Mouse (Mus musculus) neutrophil, adult 5-6 weeks (primary cell): Measurements from ENCODE around the gene Cd6. TPM values are rescaled to one million over a fixed set of nuclear protein-coding genes. Genes with fewer than 3 reads are reported as not detected.

Source experiments
- ATAC-seq: fragments of 151-379, 151-347 bp; 2 replicates; pipeline ENCODE4 v1.8.0; 2017; ENCODE audit warnings: mild to moderate bottlenecking, moderate TSS enrichment; ENCODE audit not compliant: insufficient number of reproducible peaks, poor library complexity, low FRiP score, severe bottlenecking; ENCODE audit errors: extremely low read depth
- total RNA-seq: library from RNA; stranded (forward); fragments of 200-1000 nt; gene quantifications from 2 replicates; pipeline ENCODE4 v1.2.3, GENCODE M21; 2017

Cd6 gene
- total RNA-seq, 1 experiment from 2014 or later, result 11.2 TPM

DNA sequence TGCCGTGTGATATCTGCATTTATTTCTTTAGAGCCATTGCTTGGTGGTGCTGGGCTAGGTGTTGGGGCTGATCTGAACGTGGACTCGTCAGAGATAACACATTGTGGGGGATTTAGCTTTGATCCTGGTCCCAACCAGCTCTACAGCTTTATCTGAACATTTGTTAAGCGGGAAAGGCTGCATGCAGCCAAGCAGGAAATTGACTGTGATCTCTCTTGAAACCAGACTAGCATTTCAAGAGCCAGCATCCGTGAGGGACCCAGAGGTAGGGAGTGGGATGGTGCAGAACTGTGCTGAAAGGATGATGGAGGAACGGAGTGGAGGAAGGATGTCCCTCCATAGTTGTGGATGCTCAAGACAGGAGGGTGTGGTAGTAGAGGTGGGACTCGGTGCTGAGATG, 56.5 kb downstream of the Cd6 start:
- ATAC-seq, result no peak

DNA sequence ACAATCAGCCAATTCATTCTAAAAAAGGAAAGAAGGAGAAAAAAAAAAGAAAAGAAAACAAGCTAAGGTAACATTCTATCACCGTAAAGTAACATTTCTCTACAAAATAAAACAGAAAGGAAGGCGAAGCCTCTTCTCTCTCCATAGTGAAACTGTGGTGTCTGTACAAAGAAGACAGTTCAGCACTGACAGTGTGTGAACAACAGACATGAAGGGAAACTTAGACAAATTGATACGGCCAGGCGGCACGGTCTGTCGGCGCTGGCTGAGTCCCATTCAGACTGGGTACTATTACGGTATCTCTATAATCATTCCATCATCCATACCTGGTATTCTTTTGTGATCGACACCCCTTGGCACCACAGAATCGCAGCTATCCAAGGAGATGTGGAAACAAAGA, 57.0 kb downstream of the Cd6 start:
- no peak for ATAC-seq

DNA sequence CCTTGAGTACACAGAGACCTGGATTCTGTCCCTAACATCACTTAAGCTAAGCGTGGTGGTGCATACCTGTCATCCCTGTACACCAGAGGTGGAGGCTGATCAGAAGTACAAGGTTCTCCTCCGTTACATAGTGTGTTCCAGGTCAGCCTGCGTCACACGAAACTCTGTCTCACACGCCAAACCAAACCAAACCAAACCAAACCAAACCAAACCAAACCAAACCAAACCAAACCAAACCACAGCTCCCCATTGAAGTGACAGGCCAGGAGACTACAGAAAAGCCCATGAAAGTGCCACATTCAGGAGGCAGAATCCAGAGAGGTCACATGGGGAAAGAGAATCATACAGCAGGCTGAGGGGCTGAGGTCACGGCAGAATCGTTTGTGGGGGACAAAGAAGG, 57.9 kb downstream of the Cd6 start:
- ATAC-seq, result no peak

DNA sequence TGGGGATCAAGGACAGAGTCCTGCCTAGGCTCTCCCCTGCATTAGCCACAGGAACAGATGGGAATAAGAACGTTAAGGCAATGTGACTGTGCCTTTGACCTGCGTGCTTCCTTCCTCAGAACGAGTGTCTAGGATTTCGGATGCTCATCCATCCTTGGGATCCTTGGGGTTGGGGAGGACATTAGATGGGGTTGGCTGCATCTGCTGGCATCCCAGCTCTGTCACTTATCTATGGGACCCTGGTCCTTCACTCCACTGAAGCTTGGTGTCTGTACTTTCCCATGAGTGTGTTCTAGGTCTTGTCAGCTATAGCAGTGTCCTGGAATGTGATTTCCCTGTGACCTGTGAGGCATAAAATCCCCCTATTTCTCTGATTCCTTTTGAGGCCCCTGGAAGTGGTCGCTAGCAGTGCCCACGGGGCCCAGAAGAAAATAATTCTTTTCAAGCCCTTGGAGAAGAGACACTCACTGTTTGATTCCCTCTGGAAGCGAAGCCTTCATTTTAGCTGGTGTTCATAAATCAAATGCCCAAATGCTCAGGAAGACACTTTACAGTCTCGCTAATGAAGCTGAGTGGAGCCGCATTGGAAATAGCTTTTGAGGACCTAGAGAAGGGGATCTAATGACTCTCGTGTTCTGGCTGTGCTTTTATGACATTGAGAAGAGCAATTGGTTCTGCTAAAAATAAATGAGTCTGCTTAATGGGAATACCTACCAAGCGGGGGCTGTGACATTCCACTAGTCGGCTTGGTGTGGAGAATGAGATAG, 60.2 kb downstream of the Cd6 start:
- no peak for ATAC-seq

DNA sequence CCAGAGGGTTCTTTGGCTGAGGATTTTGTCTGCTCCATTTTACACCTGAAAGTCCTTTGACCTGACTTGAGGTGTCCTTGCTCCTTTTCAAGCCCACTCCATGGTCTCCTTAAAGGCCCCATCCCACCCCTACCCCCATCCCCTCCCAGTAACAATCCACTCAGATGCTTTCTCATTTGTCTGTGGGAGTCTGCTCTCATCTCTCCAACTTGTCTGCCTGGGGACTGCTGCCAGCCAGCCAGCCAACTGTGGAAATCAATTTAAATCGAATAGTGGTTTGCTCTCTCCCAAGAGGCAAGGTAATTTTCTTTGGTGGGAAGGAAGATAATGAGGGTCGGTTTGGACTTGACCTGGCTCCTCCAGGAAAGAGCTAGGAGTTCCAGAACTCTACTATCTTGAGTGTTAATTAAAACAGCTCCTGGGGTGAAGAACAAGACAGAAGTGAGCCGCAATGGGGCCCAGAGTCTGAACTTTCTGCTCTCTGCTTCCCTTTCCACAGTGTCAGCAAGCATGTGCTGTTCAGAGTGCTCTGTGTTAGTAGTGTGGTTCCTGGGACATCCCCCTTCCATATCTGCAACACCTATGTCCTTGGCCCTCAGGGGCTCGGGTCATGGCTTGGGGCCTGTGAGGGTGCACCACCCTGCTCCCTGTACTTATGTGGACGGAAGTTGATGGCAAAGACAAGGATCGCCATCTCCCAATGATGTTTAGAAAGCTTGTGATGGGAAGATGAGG, 61.0 kb downstream of the Cd6 start:
- ATAC-seq, result no peak

DNA sequence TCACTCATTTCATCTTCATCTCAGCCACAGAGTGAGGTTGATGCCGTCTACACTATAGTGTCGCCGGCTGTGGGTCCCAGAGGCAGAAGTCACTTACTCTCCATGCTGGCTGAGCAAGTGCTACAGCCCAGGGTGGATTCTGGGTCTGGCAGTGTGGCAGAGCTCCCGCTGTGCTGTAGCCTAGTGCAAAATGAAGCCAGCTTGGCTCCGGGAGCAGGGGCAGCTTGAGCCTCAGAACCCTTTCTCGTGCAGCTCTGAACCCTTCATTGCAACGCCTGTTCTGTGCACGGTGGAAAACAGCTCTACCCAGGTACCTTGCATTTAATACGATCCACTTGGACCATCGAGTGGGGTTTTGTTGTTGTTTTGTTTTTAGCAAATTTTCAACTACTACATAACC, 62.2 kb downstream of the Cd6 start:
- no peak for ATAC-seq

DNA sequence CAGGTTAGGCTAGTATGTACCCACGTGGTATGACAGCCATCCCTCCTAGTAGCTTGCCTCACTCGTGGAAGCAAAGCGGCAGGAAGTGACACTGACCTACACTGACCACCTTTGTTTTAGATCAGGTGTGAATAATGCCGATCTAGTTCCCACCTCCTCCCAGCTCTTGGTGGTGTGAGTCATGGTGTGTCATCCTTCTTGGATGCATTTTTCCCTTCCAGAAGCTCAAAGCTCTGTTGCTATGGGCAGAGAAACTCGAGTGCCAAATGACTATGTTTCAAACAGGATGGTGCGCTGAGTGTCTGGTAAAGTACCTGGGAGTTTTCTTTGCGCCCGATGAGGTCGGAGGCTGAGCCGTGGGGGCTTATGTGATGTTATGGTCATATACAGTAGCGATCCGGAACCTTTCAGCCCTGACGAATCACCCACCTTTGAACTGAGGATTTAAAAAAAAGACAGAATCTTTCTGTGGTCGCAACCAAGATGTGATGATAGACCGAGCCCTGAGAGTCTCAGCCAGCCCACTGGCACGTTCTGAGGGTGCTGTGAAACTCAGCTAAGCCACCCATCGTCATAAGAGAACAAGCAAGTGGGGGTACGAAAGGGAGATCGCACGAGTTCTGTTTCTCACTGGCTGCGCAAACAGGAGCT, 66.4 kb downstream of the Cd6 start:
- no peak for ATAC-seq

DNA sequence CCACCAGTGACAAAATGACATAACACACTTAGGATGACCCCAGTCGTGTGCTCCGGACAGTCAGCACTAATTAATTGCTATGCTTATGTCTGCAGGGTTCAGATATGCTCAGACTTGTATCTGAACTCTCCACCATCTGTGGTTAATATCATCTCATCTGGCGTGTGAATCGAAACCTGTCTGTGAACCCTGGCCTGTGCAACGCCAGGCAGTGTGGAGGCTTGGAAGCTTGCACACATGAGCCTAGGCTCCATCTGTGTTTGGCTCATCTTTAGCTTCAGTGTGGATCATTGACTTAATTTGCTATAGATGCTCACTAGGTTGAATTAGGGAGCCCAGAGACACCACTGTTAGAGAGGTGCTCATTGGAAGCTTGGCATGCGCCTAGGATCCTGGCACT, 67.4 kb downstream of the Cd6 start:
- ATAC-seq, result no peak

DNA sequence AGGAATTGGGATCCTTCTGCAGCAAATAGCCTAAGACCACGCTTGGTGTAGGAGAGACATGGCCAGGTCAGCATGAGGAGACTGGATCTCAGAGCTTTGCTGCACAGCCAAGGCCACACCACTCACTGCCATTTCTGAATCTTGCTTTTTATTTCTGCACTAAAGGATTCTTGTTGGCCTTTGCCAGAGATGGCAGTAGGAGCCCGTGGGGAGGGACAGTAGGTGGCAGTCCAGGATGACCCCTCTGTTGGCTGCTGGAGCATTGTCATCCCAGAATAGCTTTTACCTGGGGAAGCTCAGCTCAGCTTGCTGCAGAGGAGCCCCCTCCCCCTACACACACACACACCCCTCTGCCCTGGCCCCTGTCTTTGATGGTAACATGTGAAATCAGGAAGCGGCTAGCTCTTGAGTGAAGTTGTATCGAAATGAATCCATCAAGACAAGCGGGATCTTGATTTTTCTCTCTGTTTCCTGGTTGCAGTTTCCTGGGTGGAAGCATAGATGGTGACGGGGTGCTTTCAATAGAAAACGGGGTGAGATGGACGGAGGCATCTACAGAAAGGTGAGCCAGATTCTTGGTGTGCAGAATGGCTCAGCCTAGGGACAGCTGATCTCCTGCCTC, 68.0 kb downstream of the Cd6 start:
- no peak for ATAC-seq

DNA sequence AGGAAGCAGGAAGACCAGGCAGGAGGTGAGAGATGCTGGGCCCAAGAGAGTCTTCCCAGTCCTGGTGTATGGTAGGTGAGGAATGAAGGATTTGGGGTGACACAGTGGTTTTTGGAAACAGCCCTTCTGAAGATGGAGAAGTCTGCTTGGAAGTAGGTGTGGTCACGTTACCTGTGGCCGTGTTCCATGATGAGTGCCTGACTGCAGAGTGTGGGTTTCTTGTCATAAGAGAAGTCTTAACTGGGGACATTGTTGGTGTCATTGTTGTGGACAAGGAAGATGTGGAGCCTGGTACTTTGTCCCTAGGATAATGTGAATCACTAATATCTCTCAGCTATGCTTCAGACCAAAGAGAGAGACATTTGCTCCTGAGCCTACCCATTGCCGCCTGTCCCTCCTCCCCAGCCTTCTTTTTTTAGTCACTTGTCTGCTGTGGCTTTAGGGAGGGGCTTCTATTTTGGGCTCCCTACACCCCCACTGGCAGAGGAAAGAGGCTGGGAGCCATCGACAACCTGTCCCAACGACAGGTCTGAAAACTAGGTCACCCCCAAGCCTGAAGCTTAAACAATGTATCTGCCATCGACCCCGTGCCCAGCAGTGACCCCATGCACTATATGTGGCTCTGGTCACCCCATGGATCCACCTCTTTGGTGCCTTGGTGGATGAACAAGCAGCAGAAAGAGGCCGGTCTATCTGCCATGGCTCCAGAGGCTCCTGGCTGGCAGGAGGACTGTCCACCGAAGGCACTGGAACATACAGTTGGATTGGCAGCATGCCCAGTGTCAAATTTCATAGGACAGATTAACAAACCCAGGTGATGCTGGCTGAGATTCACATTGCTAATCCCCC, 69.7 kb downstream of the Cd6 start:
- ATAC-seq, result no peak

DNA sequence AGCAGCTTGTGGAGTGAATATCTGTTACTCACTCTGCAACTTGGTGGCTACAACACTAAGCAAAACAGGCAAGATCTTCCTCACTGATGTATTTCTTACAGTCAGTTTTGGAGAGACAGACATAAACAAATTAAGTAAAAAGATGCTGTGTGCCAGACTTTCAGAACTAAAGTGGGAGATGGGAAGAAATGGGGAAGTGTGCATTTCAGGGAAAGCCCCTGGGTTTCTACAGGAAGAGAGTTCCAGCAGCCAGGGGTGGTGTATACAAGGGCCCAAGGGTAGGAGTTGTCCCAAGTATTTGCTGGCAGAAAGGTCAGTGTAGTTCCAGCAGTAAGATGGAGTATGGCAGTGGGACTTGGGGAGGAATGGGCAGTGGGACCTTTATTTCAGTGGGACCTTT, 70.3 kb downstream of the Cd6 start:
- ATAC-seq, result no peak

DNA sequence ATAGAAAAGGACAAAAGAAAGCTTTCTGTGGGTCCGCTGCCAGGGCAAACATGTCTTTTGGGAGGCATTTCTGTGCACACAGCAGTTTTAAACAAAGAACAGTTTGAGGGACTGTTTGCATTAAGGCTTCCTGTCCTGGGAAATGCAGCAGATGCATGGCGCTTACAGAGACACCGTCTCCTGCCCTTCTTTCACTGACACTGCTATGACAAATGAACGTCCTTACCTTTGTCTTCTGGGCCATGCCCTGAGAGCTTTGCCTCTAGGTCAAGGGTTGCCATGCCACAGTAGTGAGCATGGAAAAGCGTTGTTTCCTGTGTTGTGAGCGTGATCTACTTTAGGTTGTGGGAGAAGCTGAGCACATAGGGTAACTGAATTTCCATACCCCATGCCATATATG, 71.2 kb downstream of the Cd6 start:
- no peak for ATAC-seq

DNA sequence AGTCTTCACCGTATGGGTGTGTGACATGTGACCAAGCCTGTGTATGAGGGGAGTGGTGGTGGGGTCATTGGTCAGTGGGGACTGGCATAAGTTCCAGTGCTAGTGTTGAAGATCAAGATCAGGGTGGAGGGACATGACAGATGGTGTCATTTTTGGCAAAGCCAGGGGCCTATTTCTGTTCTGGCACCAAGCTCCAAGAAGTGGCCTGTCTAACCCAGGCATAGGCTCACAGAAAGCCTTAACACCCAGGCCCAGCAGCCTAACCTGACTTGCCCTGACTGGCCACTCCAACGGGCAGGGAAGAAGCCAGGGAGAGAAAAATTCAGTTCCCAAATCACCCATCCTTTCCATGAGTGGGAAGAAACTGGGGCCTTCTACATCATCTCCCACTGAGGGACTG, 72.3 kb downstream of the Cd6 start:
- ATAC-seq, result no peak

DNA sequence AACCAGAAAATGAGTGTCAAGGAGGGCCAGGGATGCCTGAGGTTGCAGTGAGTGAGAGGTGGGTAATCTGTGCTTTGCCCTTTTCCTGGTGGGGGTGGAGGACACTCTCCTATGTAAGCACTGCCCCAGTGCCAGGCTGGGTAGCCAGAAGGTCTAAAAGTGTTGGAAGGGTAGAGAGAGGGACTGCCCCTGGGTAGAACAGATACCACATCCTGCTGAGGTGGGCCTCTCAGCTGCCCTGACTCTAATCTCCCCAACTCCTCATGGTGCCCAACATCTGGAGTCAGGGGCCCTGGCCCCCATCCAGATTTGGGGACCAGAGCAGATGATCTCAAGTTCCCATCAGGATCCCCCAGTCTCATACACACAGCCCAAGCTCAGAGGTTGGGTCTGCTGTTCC, 72.7 kb downstream of the Cd6 start:
- no peak for ATAC-seq

DNA sequence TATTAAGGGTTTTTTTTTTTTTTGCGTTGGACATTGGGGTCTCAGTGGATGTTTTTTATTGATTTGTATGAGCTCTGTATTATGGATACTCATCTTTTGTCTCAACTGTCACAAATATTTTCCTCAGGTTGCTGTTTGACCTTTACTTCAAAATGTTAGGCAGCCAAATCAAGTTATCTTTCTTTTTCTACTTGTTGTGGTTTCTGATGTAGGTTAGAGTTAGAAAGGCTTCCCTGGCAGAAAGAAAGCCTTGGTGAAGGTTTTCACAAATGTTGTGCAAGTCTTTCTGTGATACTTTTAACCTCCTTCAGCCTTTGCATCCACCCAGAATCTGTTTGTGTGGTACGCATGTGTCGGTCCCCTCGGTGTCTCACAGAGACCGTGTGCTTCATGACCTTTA, 77.2 kb downstream of the Cd6 start:
- ATAC-seq, result no peak

DNA sequence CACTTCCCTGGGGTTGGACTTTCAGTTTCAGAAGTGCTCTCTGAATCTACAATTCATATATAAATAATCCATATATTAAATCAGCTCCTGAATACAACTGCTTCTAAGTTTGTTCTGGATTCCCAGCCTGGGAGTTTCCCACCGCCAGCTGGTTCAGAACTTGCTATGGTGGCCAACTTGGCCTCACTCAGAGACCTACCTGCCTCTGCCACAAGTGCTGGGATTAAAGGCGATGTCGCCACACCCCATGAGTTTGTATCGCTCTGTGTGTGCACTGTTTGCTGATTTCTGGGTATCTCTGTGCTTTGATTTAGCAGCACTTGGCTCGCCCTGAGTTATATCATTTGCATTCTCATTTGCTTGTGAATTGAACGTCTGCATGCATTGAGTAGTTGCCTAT, 77.8 kb downstream of the Cd6 start:
- no peak for ATAC-seq

DNA sequence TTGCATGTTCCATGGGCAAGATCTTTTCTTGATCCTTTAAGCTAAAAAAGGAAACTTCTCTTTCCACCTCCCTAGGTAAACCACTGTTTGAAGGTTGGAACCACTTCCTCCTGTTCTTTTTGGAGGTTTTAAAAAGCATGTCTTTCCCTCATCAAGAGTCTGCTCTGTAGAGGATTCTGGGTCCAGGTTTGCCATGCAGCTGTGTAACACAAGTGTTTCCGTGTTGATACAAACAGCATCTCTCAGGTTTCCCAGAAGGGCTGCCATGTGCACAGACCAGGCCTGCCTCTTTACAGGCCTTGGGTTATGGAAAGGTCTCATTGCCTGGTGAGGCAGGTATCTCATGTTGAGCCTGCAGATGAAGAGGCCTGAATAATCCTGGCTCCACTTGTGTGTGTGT, 78.3 kb downstream of the Cd6 start:
- no peak for ATAC-seq

DNA sequence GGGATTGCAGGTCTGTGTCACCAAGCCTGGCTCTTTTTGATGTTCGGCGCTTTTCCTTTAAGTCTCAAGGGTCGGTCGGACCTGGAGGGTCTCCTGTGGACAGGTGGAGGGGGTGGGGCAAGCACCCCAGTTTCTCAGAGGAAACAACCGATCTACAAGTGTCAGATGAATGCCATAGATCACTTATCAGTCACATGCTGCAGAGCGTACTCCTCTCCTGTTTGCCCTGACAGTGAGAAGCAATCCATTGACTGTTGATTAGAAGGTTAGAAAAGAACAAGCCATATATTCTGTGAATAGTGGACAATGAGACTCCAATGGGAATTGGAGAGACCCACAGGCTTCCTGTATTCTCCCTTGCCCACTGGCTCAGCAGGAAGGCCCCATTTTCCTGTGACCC, 79.7 kb downstream of the Cd6 start:
- ATAC-seq, result no peak

DNA sequence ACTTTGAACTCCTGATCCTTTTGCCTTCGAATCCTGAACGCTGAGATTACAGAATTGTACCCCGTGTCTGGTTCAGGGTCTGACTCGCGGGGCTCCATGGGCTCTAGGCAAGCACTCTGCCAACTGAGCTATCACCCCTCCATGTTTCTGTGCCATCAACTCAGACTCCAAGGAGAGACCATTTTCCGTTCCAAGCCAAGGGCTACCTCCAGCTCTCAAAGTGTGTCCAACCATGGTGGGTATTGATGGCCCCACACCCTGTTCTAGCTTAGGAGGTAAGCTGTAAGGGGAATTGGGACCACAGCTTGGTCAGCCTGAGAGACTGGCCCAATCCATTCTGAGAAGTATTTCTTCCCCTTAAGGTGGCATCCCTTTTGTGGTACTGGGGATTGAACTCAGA, 80.6 kb downstream of the Cd6 start:
- no peak for ATAC-seq
